Mouse (Mus musculus) layer of hippocampus, adult 6 months (tissue): ENCODE measurements around the gene Edc3. TPM values are rescaled to one million over a fixed set of nuclear protein-coding genes. Genes with fewer than 3 reads are reported as not detected.

Experiments used
- long read RNA-seq, 2 experiments: library from polyadenylated mRNA; unstranded; transcript quantifications; one replicate each; pipeline ENCODE4 v2.0.0; 2019 to 2020
- polyA plus RNA-seq: library from polyadenylated mRNA; unstranded; fragments of <200 nt; fragmentation: Nextera tagmentation; gene quantifications from 2 replicates; pipeline ENCODE4 v1.2.3, GENCODE M21; 2021

Edc3 gene
- 9.3 and 9.9 TPM in 2 replicates for polyA plus RNA-seq
- long read RNA-seq, experiment 1, full-length matches to known transcripts = 33 of 52 reads
- long read RNA-seq, experiment 1, partial matches to known transcripts = 4 of 52 reads
- long read RNA-seq, experiment 1, other reads (novel, unspliced or antisense) = 15 of 52 reads
- long read RNA-seq, experiment 2, full-length matches to known transcripts = 144 of 189 reads
- long read RNA-seq, experiment 2, partial matches to known transcripts = 11 of 189 reads
- long read RNA-seq, experiment 2, other reads (novel, unspliced or antisense) = 34 of 189 reads

GRCm38 (mm10) chr9:57708068-57708719 lies at the start of gene Edc3:
TSS of gene Edc3 (plus strand) at chr9:57708540.

GRCm38 (mm10) chr9:57683520-57683919 lies 24.8 kb upstream of the Edc3 start, which contains the start of gene Cyp1a2:
TSS of gene Cyp1a2 (minus strand) at chr9:57683703.

GRCm38 (mm10) chr9:57687751-57688150 lies 20.6 kb upstream of the Edc3 start, which contains the start of gene Cyp1a1:
TSS of gene Cyp1a1 (plus strand) at chr9:57687928.

GRCm38 (mm10) chr9:57765364-57766351 lies 57.3 kb downstream of the Edc3 start, which contains the start of gene Clk3:
TSS of gene Clk3 (minus strand) at chr9:57765860.

Other genes with a start within 250 kb of the Edc3 start
- gene Scamp5, start 240.5 kb upstream of the Edc3 start, polyA plus RNA-seq = 200 and 265 TPM in 2 replicates
- gene Rpp25, start 204.5 kb upstream of the Edc3 start, polyA plus RNA-seq = 17.8 and 20.5 TPM in 2 replicates
- gene Cox5a, start 187.3 kb upstream of the Edc3 start, polyA plus RNA-seq = 1,316 and 1,331 TPM in 2 replicates
- gene Fam219b, start 171.0 kb upstream of the Edc3 start, polyA plus RNA-seq = 9.8 and 11.6 TPM in 2 replicates
- 49.3 and 50.8 TPM in 2 replicates for gene Mpi, start 155.8 kb upstream of the Edc3 start, polyA plus RNA-seq
- gene Scamp2, start 147.6 kb upstream of the Edc3 start, polyA plus RNA-seq = 33.9 and 37.4 TPM in 2 replicates
- gene Ulk3, start 119.1 kb upstream of the Edc3 start, polyA plus RNA-seq = 7.0 and 9.7 TPM in 2 replicates
- gene Cplx3, start 102.3 kb upstream of the Edc3 start, polyA plus RNA-seq = 3.6 and 6.0 TPM in 2 replicates
- gene Lman1l, start 87.8 kb upstream of the Edc3 start, polyA plus RNA-seq = not detected in 2 replicates
- gene Csk, start 54.9 kb upstream of the Edc3 start, polyA plus RNA-seq = 3.8 and 4.6 TPM in 2 replicates
- not detected in 2 replicates for gene Cyp1a2, start 24.8 kb upstream of the Edc3 start, polyA plus RNA-seq
- 0.10 TPM in 1 of 2 replicates, not detected in the other for gene Cyp1a1, start 20.6 kb upstream of the Edc3 start, polyA plus RNA-seq
- 27.9 and 34.7 TPM in 2 replicates for gene Clk3, start 57.3 kb downstream of the Edc3 start, polyA plus RNA-seq
- 1.2 and 1.6 TPM in 2 replicates for gene Arid3b, start 128.3 kb downstream of the Edc3 start, polyA plus RNA-seq
- gene Ubl7, start 202.4 kb downstream of the Edc3 start, polyA plus RNA-seq = 157 and 188 TPM in 2 replicates
- 10.7 and 15.7 TPM in 2 replicates for gene Sema7a, start 231.6 kb downstream of the Edc3 start, polyA plus RNA-seq